Mouse (Mus musculus) testis, postnatal 14 days (tissue): ENCODE data around the gene Atf7ip2.

Experiments
- DNase-seq: peaks from one replicate; pipeline ENCODE4 v3.0.0; 2021; ENCODE audit warnings: low spot score

Gene Atf7ip2

GRCm38 (mm10) chr16:10297696-10298644 lies 105.5 kb downstream of the Atf7ip2 start:
- no peak for DNase-seq

GRCm38 (mm10) chr16:10299637-10300036 lies 107.1 kb downstream of the Atf7ip2 start:
- no peak for DNase-seq

- DNase-seq = no peak
Measured at GRCm38 (mm10) chr16:10300231-10301186, 108.0 kb downstream of the Atf7ip2 start.
